Mouse (Mus musculus) T-helper 1 cell (primary cell): ENCODE data around the gene Gm14322.
"Not testable (repeated sequence)": the region's sequence is repeated elsewhere in the genome, so short reads cannot be mapped to it uniquely, and the experiment has no call there.

Experiments
- in situ Hi-C: fragments of 300-600 bp; cut with MboI, MseI; formaldehyde crosslinking; loops from one replicate; pipeline ENCODE4 v1.15.1; 2025; ENCODE audit warnings: high pct_unique_total_duplicates

The Gm14322 gene

GRCm38 (mm10) chr2:177758941-177759558 lies at the start of gene Gm14322:
Gm14322 (plus strand) TSS chr2:177759288.
- in situ Hi-C loops: not testable (repeated sequence)

- in situ Hi-C loops: loop anchor here (25.0 kb wide), 1 partner anchor 979 kb away; no protein-coding TSS in a partner anchor
Measured at GRCm38 (mm10) chr2:177741487-177741886, 17.6 kb upstream of the Gm14322 start.

- in situ Hi-C loops: not testable (repeated sequence)
Measured at GRCm38 (mm10) chr2:177787351-177787750, 28.3 kb downstream of the Gm14322 start.

GRCm38 (mm10) chr2:177806170-177806569 lies 47.1 kb downstream of the Gm14322 start:
- in situ Hi-C loops: not testable (repeated sequence)
